Mouse (Mus musculus): ENCODE data around the gene Med29. TPM values are rescaled to one million over a fixed set of nuclear protein-coding genes. Genes with fewer than 3 reads are reported as not detected.

Gene Med29
- total and polyA plus RNA-seq, 2 experiments from 2014 or later = 45.8 to 51.4 TPM

GRCm38 (mm10) chr7:28362441-28363060 is 30.0 kb downstream of the Med29 start:
- TF ChIP-seq CTCF (IDR thresholded peaks at IDR 0.05; ENCODE audit: low read depth) = no peak
- DNase-seq (ENCODE audit: low spot score) (no peak), ATAC-seq (ENCODE audit: insufficient read depth, low read depth) (no peak)
- no peak overlapping the region for H3K9ac ChIP-seq (replicated peaks; ENCODE audit: low read depth, low read length)
- 43% methylated on average over 16 of the region's 16 CpGs for WGBS
- H3K27ac ChIP-seq (ENCODE audit: low read depth) = no peak overlapping the region
- H3K4me3 ChIP-seq (ENCODE audit: low read depth, low read length) = no peak overlapping the region
- H3K4me1 ChIP-seq (ENCODE audit: control insufficient read depth, insufficient read depth) = peaks cover 5% of the 10 kb centered on the region
- H3K36me3 ChIP-seq (replicated peaks; ENCODE audit: control insufficient read depth, insufficient read depth, low read length) = peaks cover 78% of the 10 kb centered on the region
- H3K27me3 ChIP-seq (ENCODE audit: control insufficient read depth, insufficient read depth, low read length) = no peaks in the 10 kb centered on the region
- no peaks in the 10 kb centered on the region for H3K9me3 ChIP-seq (replicated peaks; ENCODE audit: control insufficient read depth, low read length)
- H3K4me2 ChIP-seq (ENCODE audit: low read depth, low read length) = no peak overlapping the region

DNA sequence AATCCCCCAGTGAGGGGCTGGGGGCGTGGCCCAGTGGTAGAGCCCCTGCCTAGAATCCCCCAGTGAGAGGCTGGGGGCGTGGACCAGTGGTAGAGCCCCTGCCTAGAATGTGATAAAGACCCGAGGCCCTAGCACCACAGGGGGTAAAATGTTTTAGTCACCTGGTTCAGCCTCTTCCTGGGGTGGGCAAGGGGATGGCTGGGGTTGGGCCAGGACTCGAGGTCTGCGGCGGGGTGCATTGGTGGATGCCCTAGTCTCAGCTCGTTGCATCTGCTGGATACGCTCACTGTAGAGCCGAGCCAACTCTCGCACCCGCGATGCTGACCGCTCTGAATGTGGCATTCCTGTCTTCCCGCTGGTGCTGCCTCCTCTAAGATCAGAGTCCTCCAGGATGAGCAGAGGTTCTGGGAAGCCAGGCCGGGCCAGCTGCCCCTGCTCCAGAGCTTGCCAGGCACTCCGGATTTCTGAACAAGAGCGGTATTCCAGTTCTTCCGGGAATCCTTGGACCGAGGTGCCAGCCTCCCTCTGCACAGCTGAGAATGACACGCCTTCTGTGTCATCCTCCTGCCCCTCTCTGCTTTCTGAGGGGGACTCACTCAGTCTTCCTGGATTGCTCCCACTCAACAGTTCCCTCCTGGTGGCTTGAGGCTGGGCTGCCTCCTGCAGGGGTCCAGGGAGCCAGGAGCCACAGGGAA is 30.7 kb downstream of the Med29 start:
- peaks cover 70% of the 10 kb centered on the region for H3K36me3 ChIP-seq (replicated peaks; ENCODE audit: control insufficient read depth, insufficient read depth, low read length)
- H3K4me1 ChIP-seq (ENCODE audit: control insufficient read depth, insufficient read depth) = peaks cover 12% of the 10 kb centered on the region
- WGBS = 86% methylated on average over 20 of the region's 20 CpGs
- H3K4me3 ChIP-seq (ENCODE audit: low read depth, low read length) = no peak overlapping the region
- TF ChIP-seq CTCF (IDR thresholded peaks at IDR 0.05; ENCODE audit: low read depth) (no peak), EP300 (IDR thresholded peaks at IDR 0.05; ENCODE audit: low read depth) (no peak)
- no peak overlapping the region for H3K27ac ChIP-seq (ENCODE audit: low read depth)
- ATAC-seq (ENCODE audit: insufficient read depth, low read depth) = no peak
- H3K4me2 ChIP-seq (ENCODE audit: low read depth, low read length) = no peak overlapping the region
- no peak for DNase-seq (ENCODE audit: low spot score)
- H3K9ac ChIP-seq (replicated peaks; ENCODE audit: low read depth, low read length) = no peak overlapping the region
- no peaks in the 10 kb centered on the region for H3K9me3 ChIP-seq (replicated peaks; ENCODE audit: control insufficient read depth, low read length)
- H3K27me3 ChIP-seq (ENCODE audit: control insufficient read depth, insufficient read depth, low read length) = no peaks in the 10 kb centered on the region

- WGBS = 75% methylated on average over 6 of the region's 6 CpGs
- no peak overlapping the region for H3K4me3 ChIP-seq (ENCODE audit: low read depth, low read length)
- H3K36me3 ChIP-seq (replicated peaks; ENCODE audit: control insufficient read depth, insufficient read depth, low read length) = peaks cover 56% of the 10 kb centered on the region
- DNase-seq (ENCODE audit: low spot score) = no peak
- no peak for ATAC-seq (ENCODE audit: insufficient read depth, low read depth)
- H3K27me3 ChIP-seq (ENCODE audit: control insufficient read depth, insufficient read depth, low read length) = no peaks in the 10 kb centered on the region
- H3K9ac ChIP-seq (replicated peaks; ENCODE audit: low read depth, low read length) = no peak overlapping the region
- no peak overlapping the region for H3K4me2 ChIP-seq (ENCODE audit: low read depth, low read length)
- H3K4me1 ChIP-seq (ENCODE audit: control insufficient read depth, insufficient read depth) = peaks cover 13% of the 10 kb centered on the region
- TF ChIP-seq EP300 (IDR thresholded peaks at IDR 0.05; ENCODE audit: low read depth) (no peak), CTCF (IDR thresholded peaks at IDR 0.05; ENCODE audit: low read depth) (no peak)
- no peak overlapping the region for H3K27ac ChIP-seq (ENCODE audit: low read depth)
- H3K9me3 ChIP-seq (replicated peaks; ENCODE audit: control insufficient read depth, low read length) = no peaks in the 10 kb centered on the region
Observed at GRCm38 (mm10) chr7:28360291-28360690, 32.2 kb downstream of the Med29 start.

- no peak overlapping the region for H3K4me2 ChIP-seq (ENCODE audit: low read depth, low read length)
- H3K9ac ChIP-seq (replicated peaks; ENCODE audit: low read depth, low read length) = no peak overlapping the region; the same call in 1 of the 2 replicates
- ATAC-seq (ENCODE audit: insufficient read depth, low read depth) = no peak
- TF ChIP-seq EP300 (IDR thresholded peaks at IDR 0.05; ENCODE audit: low read depth) (no peak), CTCF (IDR thresholded peaks at IDR 0.05; ENCODE audit: low read depth) (no peak)
- peaks cover 51% of the 10 kb centered on the region for H3K36me3 ChIP-seq (replicated peaks; ENCODE audit: control insufficient read depth, insufficient read depth, low read length)
- no peaks in the 10 kb centered on the region for H3K9me3 ChIP-seq (replicated peaks; ENCODE audit: control insufficient read depth, low read length)
- no peak overlapping the region for H3K4me3 ChIP-seq (ENCODE audit: low read depth, low read length)
- 71% methylated on average over 10 of the region's 10 CpGs for WGBS
- H3K4me1 ChIP-seq (ENCODE audit: control insufficient read depth, insufficient read depth) = peaks cover 13% of the 10 kb centered on the region
- no peaks in the 10 kb centered on the region for H3K27me3 ChIP-seq (ENCODE audit: control insufficient read depth, insufficient read depth, low read length)
- no peak for DNase-seq (ENCODE audit: low spot score)
- no peak overlapping the region for H3K27ac ChIP-seq (ENCODE audit: low read depth)
Observed at GRCm38 (mm10) chr7:28359854-28360253, 32.7 kb downstream of the Med29 start.

DNA sequence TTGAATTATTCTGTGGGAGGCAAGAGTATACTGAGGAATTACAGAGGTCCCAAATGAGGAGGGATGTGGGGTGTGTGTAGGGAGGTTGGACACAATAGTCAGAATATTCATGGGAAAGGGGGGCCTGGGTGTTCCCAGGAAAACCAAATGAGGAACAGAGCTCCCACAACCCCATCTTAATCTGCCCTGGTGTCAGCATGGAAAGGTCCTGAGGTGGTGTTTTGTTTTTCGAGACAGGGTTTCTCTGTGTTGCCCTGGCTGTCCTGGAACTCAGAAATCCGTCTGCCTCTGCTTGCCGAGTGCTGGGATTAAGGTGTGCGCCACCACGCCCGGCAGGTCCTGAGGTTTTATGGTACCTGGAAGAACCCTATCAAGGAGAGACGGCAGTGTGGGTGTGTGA is 34.1 kb downstream of the Med29 start:
- peaks cover 13% of the 10 kb centered on the region for H3K4me1 ChIP-seq (ENCODE audit: control insufficient read depth, insufficient read depth)
- TF ChIP-seq CTCF (IDR thresholded peaks at IDR 0.05; ENCODE audit: low read depth) (no peak), EP300 (IDR thresholded peaks at IDR 0.05; ENCODE audit: low read depth) (no peak)
- DNase-seq (ENCODE audit: low spot score) = no peak
- no peak overlapping the region for H3K4me2 ChIP-seq (ENCODE audit: low read depth, low read length)
- ATAC-seq (ENCODE audit: insufficient read depth, low read depth) = no peak
- no peaks in the 10 kb centered on the region for H3K27me3 ChIP-seq (ENCODE audit: control insufficient read depth, insufficient read depth, low read length)
- no peak overlapping the region for H3K9ac ChIP-seq (replicated peaks; ENCODE audit: low read depth, low read length)
- 54% methylated on average over 7 of the region's 7 CpGs for WGBS
- no peaks in the 10 kb centered on the region for H3K9me3 ChIP-seq (replicated peaks; ENCODE audit: control insufficient read depth, low read length)
- H3K4me3 ChIP-seq (ENCODE audit: low read depth, low read length) = no peak overlapping the region
- peak overlapping the region; percentile 82 for H3K27ac ChIP-seq (ENCODE audit: low read depth)
- H3K36me3 ChIP-seq (replicated peaks; ENCODE audit: control insufficient read depth, insufficient read depth, low read length) = peaks cover 53% of the 10 kb centered on the region
